Mouse (Mus musculus) kidney, adult 8-10 months (tissue): ENCODE measurements at regions not wholly inside any gene's neighbourhood (a gene's known extent, or its start where the extent isn't known, plus 50 kb on each side); places are given as distances from the start of the nearest gene placed in this dataset.
"Not testable (repeated sequence)": the region's sequence is repeated elsewhere in the genome, so short reads cannot be mapped to it uniquely, and the experiment has no call there.

Source experiments
- DNase-seq, 2 experiments: peaks; one replicate each; pipeline ENCODE4 v3.0.0; 2022

- no peak for DNase-seq
These were observed 624.8 kb upstream of the BB014433 start for GRCm38 (mm10) chr8:15670722-15671121.

- no peak for DNase-seq
These were observed 624.4 kb upstream of the BB014433 start for GRCm38 (mm10) chr8:15670298-15670697.

GRCm38 (mm10) chr8:15669515-15669914, 623.6 kb upstream of the BB014433 start:
- no peak for DNase-seq

GRCm38 (mm10) chr8:15660602-15661001, 614.7 kb upstream of the BB014433 start:
- DNase-seq: no peak

GRCm38 (mm10) chr8:15634769-15635366, 589.0 kb upstream of the BB014433 start:
- no peak for DNase-seq

GRCm38 (mm10) chr8:15628584-15628983, 582.7 kb upstream of the BB014433 start:
- no peak for DNase-seq

- not testable (repeated sequence) for DNase-seq
These were observed 577.9 kb upstream of the BB014433 start for GRCm38 (mm10) chr8:15623602-15624392.

- DNase-seq: no peak
These were observed 564.3 kb upstream of the BB014433 start for GRCm38 (mm10) chr8:15610217-15610616.

- DNase-seq: no peak
These were observed 561.8 kb upstream of the BB014433 start for GRCm38 (mm10) chr8:15607598-15608215.

- DNase-seq: peak; percentile 1 to 19
These were observed 555.7 kb upstream of the BB014433 start for GRCm38 (mm10) chr8:15601531-15601930.

- no peak for DNase-seq
These were observed 547.2 kb upstream of the BB014433 start for GRCm38 (mm10) chr8:15593106-15593505.

- no peak for DNase-seq
These were observed 537.9 kb upstream of the BB014433 start for GRCm38 (mm10) chr8:15583782-15584181.

- DNase-seq: no peak
These were observed 524.2 kb upstream of the BB014433 start for GRCm38 (mm10) chr8:15570091-15570490.

GRCm38 (mm10) chr8:15567742-15568141, 521.9 kb upstream of the BB014433 start:
- no peak for DNase-seq

GRCm38 (mm10) chr8:15562310-15563296, 516.7 kb upstream of the BB014433 start:
- DNase-seq: no peak

- DNase-seq: no peak
These were observed 486.1 kb upstream of the BB014433 start for GRCm38 (mm10) chr8:15532027-15532426.

- no peak for DNase-seq
These were observed 479.6 kb upstream of the BB014433 start for GRCm38 (mm10) chr8:15525461-15525860.

GRCm38 (mm10) chr8:15519896-15520295, 474.0 kb upstream of the BB014433 start:
- DNase-seq: peak; percentile 38 to 70

- DNase-seq: no peak
These were observed 455.1 kb upstream of the BB014433 start for GRCm38 (mm10) chr8:15500973-15501372.

GRCm38 (mm10) chr8:15497566-15497965, 451.7 kb upstream of the BB014433 start:
- DNase-seq: no peak

- no peak for DNase-seq
These were observed 450.4 kb upstream of the BB014433 start for GRCm38 (mm10) chr8:15496248-15496647.

GRCm38 (mm10) chr8:15490774-15491173, 444.9 kb upstream of the BB014433 start:
- no peak for DNase-seq

- DNase-seq: no peak
These were observed 441.7 kb upstream of the BB014433 start for GRCm38 (mm10) chr8:15487579-15487978.
